Mouse (Mus musculus) spleen, postnatal 36 days (tissue): Measurements from ENCODE around the gene Atp2c1.

Source experiments
- DNase-seq, 2 experiments: peaks; one replicate each; pipeline ENCODE4 v3.0.0; 2022; ENCODE audit warnings: low spot score in 2 of 2, mixed read lengths in 1 of 2

Gene Atp2c1

GRCm38 (mm10) chr9:105366199-105366598 lies 160.9 kb downstream of the Atp2c1 start:
- no peak for DNase-seq

GRCm38 (mm10) chr9:105363520-105364231 lies 163.4 kb downstream of the Atp2c1 start:
- DNase-seq: no peak

DNA sequence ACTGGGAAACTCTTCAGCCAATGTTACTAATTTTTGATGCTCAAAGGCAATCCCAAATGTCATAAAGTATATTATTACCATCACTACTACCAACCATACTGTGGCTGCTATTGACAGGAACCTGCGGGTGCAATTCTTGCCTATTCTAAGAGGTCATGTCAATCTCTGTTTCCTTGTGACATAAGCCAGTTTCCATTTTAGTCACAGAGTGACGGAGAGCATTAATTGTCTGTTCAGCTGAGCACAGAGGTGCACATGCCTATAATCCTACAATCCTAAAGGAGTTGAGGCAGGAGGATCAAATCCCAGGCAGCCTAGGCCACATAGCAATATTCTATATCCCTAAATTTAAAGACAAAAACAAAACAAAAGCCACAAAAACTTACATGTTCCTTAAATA lies 164.9 kb downstream of the Atp2c1 start:
- DNase-seq: no peak
